Mouse (Mus musculus) heart, adult 2 months (tissue): ENCODE measurements around the gene AC124108.1. TPM values are rescaled to one million over a fixed set of nuclear protein-coding genes. Genes with fewer than 3 reads are reported as not detected.

Experiments
- DNase-seq, 2 experiments: peaks; one replicate each; pipeline ENCODE4 v3.0.0; 2021
- H3K27ac ChIP-seq: fragments of 200-600 bp; 2 replicates; pipeline ENCODE4 v1.8.1; 2022
- H3K27me3 ChIP-seq: fragments of 200-500 bp; 2 replicates; pipeline ENCODE4 v1.6.1; 2012; ENCODE audit warnings: mild to moderate bottlenecking, low read length, inconsistent platforms, mixed read lengths; ENCODE audit not compliant: control insufficient read depth, insufficient read depth
- H3K36me3 ChIP-seq: fragments of 200-500 bp; 2 replicates; pipeline ENCODE4 v1.6.1; 2012; ENCODE audit warnings: low read length, inconsistent platforms; ENCODE audit not compliant: control insufficient read depth, insufficient read depth
- H3K4me1 ChIP-seq: fragments of 200-500 bp; 2 replicates; pipeline ENCODE4 v1.6.1; 2011; ENCODE audit warnings: low read length; ENCODE audit not compliant: control insufficient read depth, insufficient read depth
- H3K4me3 ChIP-seq: fragments of 200-600 bp; 2 replicates; pipeline ENCODE4 v1.8.1; 2022
- H3K79me2 ChIP-seq: fragments of 200-500 bp; replicated peaks from 2 replicates; pipeline ENCODE4 v1.6.1; 2012; ENCODE audit warnings: mild to moderate bottlenecking, inconsistent platforms, low read length, moderate library complexity, mixed read lengths; ENCODE audit not compliant: control insufficient read depth, insufficient read depth
- H3K9ac ChIP-seq: fragments of 200-500 bp; 2 replicates; pipeline ENCODE4 v1.6.1; 2012; ENCODE audit warnings: low read depth, mild to moderate bottlenecking, control low read depth, inconsistent platforms, low read length, mixed read lengths
- CTCF ChIP-seq: fragments of 200-600 bp; IDR thresholded peaks from 2 replicates; pipeline ENCODE4 v1.8.1; 2022; ENCODE audit warnings: antibody characterized with exemption, mild to moderate bottlenecking, moderate library complexity
- EP300 ChIP-seq: fragments of 200-500 bp; IDR thresholded peaks from 2 replicates; pipeline ENCODE4 v1.6.1; 2011; ENCODE audit warnings: low read depth, low read length, control low read depth; ENCODE audit not compliant: insufficient read depth
- POLR2A ChIP-seq: fragments of 200-500 bp; IDR thresholded peaks from 2 replicates; pipeline ENCODE4 v1.6.1; 2011; ENCODE audit warnings: mild to moderate bottlenecking, low read depth, low read length, control low read depth; ENCODE audit not compliant: insufficient read depth
- WGBS: fragments of 180-500 bp; shearing (Covaris S2); methylation state at CpG from one replicate; pipeline ENCODE4 v1.1.7; 2018; 5-methylcytosine and 5-hydroxymethylcytosine counted together
- intact Hi-C: fragments of 180-260 bp; cut with DNase I; formaldehyde crosslinking; loops from one replicate; pipeline ENCODE4 v1.15.1; 2025
- polyA plus RNA-seq: library from polyadenylated mRNA; depleted of rRNA; stranded (reverse); fragments of >200 nt; gene quantifications from 2 replicates; pipeline ENCODE4 v1.2.3, GENCODE M21; 2012
- total RNA-seq, 2 experiments: library from RNA; stranded (reverse); gene quantifications; 2 replicates each; pipeline ENCODE4 v1.2.3; 2021

The AC124108.1 gene
- total and polyA plus RNA-seq, 3 experiments = 0.05 to 0.06 TPM; not detected in 1

- H3K36me3 ChIP-seq = no peaks in the 10 kb centered on the region
- H3K27ac ChIP-seq = no peak overlapping the region
- H3K9ac ChIP-seq = no peak overlapping the region
- H3K4me3 ChIP-seq = no peak overlapping the region
- no peaks in the 10 kb centered on the region for H3K4me1 ChIP-seq
- no peak for TF ChIP-seq CTCF
- TF ChIP-seq EP300 = no peak
- TF ChIP-seq POLR2A = no peak
- H3K79me2 ChIP-seq = no peaks in the 10 kb centered on the region
- DNase-seq = no peak
- peaks cover 3% of the 10 kb centered on the region; the same call in 1 of the 2 replicates for H3K27me3 ChIP-seq
- intact Hi-C loops = no loop called here
- 71% methylated on average over 4 of the region's 4 CpGs for WGBS
Observed at GRCm38 (mm10) chr1:132201511-132201860, 10.2 kb downstream of the AC124108.1 start.

- H3K4me3 ChIP-seq = no peak overlapping the region
- no peak overlapping the region for H3K27ac ChIP-seq
- no peaks in the 10 kb centered on the region for H3K4me1 ChIP-seq
- H3K79me2 ChIP-seq = no peaks in the 10 kb centered on the region
- WGBS = 58% methylated on average over 2 of the region's 2 CpGs
- intact Hi-C loops = no loop called here
- H3K9ac ChIP-seq = no peak overlapping the region
- no peaks in the 10 kb centered on the region for H3K36me3 ChIP-seq
- TF ChIP-seq EP300 (no peak), CTCF (no peak), POLR2A (no peak)
- peaks cover 3% of the 10 kb centered on the region; the same call in 1 of the 2 replicates for H3K27me3 ChIP-seq
- DNase-seq = no peak
Observed at GRCm38 (mm10) chr1:132201936-132202335, 10.7 kb downstream of the AC124108.1 start.

- WGBS = 89% methylated on average over 5 of the region's 5 CpGs
- Histone ChIP-seq H3K4me3 (no peak overlapping the region), H3K27ac (no peak overlapping the region), H3K36me3 (no peaks in the 10 kb centered on the region), H3K79me2 (no peaks in the 10 kb centered on the region), H3K27me3 (peaks cover 3% of the 10 kb centered on the region; the same call in 1 of the 2 replicates), H3K4me1 (no peaks in the 10 kb centered on the region), H3K9ac (no peak overlapping the region)
- intact Hi-C loops = no loop called here
- no peak for DNase-seq
- TF ChIP-seq POLR2A = no peak
- TF ChIP-seq CTCF = no peak
- no peak for TF ChIP-seq EP300
Observed at GRCm38 (mm10) chr1:132202771-132203170, 11.5 kb downstream of the AC124108.1 start.

GRCm38 (mm10) chr1:132205958-132206357, 14.7 kb downstream of the AC124108.1 start:
- 58% methylated on average over 5 of the region's 5 CpGs for WGBS
- H3K36me3 ChIP-seq = no peaks in the 10 kb centered on the region
- no peak overlapping the region for H3K27ac ChIP-seq
- no peak for DNase-seq
- intact Hi-C loops = no loop called here
- H3K4me3 ChIP-seq = no peak overlapping the region
- no peaks in the 10 kb centered on the region for H3K79me2 ChIP-seq
- H3K27me3 ChIP-seq = no peaks in the 10 kb centered on the region
- no peaks in the 10 kb centered on the region for H3K4me1 ChIP-seq
- H3K9ac ChIP-seq = no peak overlapping the region
- TF ChIP-seq CTCF (no peak), EP300 (no peak), POLR2A (no peak)

GRCm38 (mm10) chr1:132206828-132207227, 15.6 kb downstream of the AC124108.1 start:
- 77% methylated on average over 3 of the region's 3 CpGs for WGBS
- Histone ChIP-seq H3K4me3 (no peak overlapping the region), H3K9ac (no peak overlapping the region), H3K36me3 (no peaks in the 10 kb centered on the region), H3K27ac (no peak overlapping the region), H3K4me1 (no peaks in the 10 kb centered on the region), H3K27me3 (no peaks in the 10 kb centered on the region), H3K79me2 (no peaks in the 10 kb centered on the region)
- TF ChIP-seq EP300 (no peak), CTCF (no peak), POLR2A (no peak)
- DNase-seq = no peak
- intact Hi-C loops = no loop called here

- TF ChIP-seq EP300 = no peak
- no peak for TF ChIP-seq CTCF
- TF ChIP-seq POLR2A = no peak
- no peak for DNase-seq
- WGBS = 21% methylated on average over 4 of the region's 4 CpGs
Observed at GRCm38 (mm10) chr1:132208154-132208553, 16.9 kb downstream of the AC124108.1 start.

GRCm38 (mm10) chr1:132209400-132209799, 18.1 kb downstream of the AC124108.1 start:
- no peak overlapping the region for H3K9ac ChIP-seq
- intact Hi-C loops = no loop called here
- DNase-seq = no peak
- H3K27ac ChIP-seq = no peak overlapping the region
- no peaks in the 10 kb centered on the region for H3K36me3 ChIP-seq
- WGBS = 84% methylated on average over 10 of the region's 10 CpGs
- H3K79me2 ChIP-seq = no peaks in the 10 kb centered on the region
- no peak overlapping the region for H3K4me3 ChIP-seq
- no peaks in the 10 kb centered on the region for H3K27me3 ChIP-seq
- H3K4me1 ChIP-seq = no peaks in the 10 kb centered on the region
- TF ChIP-seq POLR2A (no peak), CTCF (no peak), EP300 (no peak)

More at GRCm38 (mm10) chr1:132208154-132208553, 16.9 kb downstream of the AC124108.1 start:
- Histone ChIP-seq H3K27me3 (no peaks in the 10 kb centered on the region), H3K36me3 (no peaks in the 10 kb centered on the region), H3K27ac (no peak overlapping the region), H3K9ac (no peak overlapping the region), H3K4me1 (no peaks in the 10 kb centered on the region), H3K4me3 (no peak overlapping the region), H3K79me2 (no peaks in the 10 kb centered on the region)
- intact Hi-C loops = no loop called here
